Mouse (Mus musculus): Measurements from ENCODE around the gene Coa4.
"Not testable (repeated sequence)": the region's sequence is repeated elsewhere in the genome, so short reads cannot be mapped to it uniquely, and the experiment has no call there.

Coa4 gene

GRCm38 (mm10) chr7:100550338-100551007 is 13.6 kb downstream of the Coa4 start:
- in situ Hi-C loops (cut with MboI; ENCODE audit: unreplicated experiment in 2 of 2), result no loop called here

GRCm38 (mm10) chr7:100554939-100555338 is 18.1 kb downstream of the Coa4 start:
- in situ Hi-C loops (cut with MboI; ENCODE audit: unreplicated experiment in 2 of 2), result no loop called here

GRCm38 (mm10) chr7:100555431-100555951 is 18.6 kb downstream of the Coa4 start:
- in situ Hi-C loops (cut with MboI; ENCODE audit: unreplicated experiment in 2 of 2), result no loop called here

- in situ Hi-C loops (cut with MboI; ENCODE audit: unreplicated experiment in 2 of 2), result no loop called here
Measured at GRCm38 (mm10) chr7:100557241-100557640, 20.4 kb downstream of the Coa4 start.

- in situ Hi-C loops (cut with MboI; ENCODE audit: unreplicated experiment in 2 of 2), result no loop called here
Measured at GRCm38 (mm10) chr7:100559331-100559730, 22.5 kb downstream of the Coa4 start.

GRCm38 (mm10) chr7:100561861-100562587 is 25.2 kb downstream of the Coa4 start:
- in situ Hi-C loops (cut with MboI; ENCODE audit: unreplicated experiment in 2 of 2), result no loop called here

GRCm38 (mm10) chr7:100567238-100567637 is 30.4 kb downstream of the Coa4 start:
- in situ Hi-C loops (cut with MboI; ENCODE audit: unreplicated experiment in 2 of 2), result not testable (repeated sequence)

- in situ Hi-C loops (cut with MboI; ENCODE audit: unreplicated experiment in 2 of 2), result no loop called here
Measured at GRCm38 (mm10) chr7:100569907-100570306, 33.0 kb downstream of the Coa4 start.

GRCm38 (mm10) chr7:100570930-100571715 is 34.3 kb downstream of the Coa4 start:
- in situ Hi-C loops (cut with MboI; ENCODE audit: unreplicated experiment in 2 of 2), result no loop called here

GRCm38 (mm10) chr7:100572061-100572460 is 35.2 kb downstream of the Coa4 start:
- in situ Hi-C loops (cut with MboI; ENCODE audit: unreplicated experiment in 2 of 2), result no loop called here

- in situ Hi-C loops (cut with MboI; ENCODE audit: unreplicated experiment in 2 of 2), result no loop called here
Measured at GRCm38 (mm10) chr7:100572704-100573103, 35.8 kb downstream of the Coa4 start.

- in situ Hi-C loops (cut with MboI; ENCODE audit: unreplicated experiment in 2 of 2), result no loop called here
Measured at GRCm38 (mm10) chr7:100578794-100579193, 41.9 kb downstream of the Coa4 start.

- in situ Hi-C loops (cut with MboI; ENCODE audit: unreplicated experiment in 2 of 2), result loop anchor here in 1 of 2 experiments (5.0 kb wide), 1 partner anchor 45 kb away; the partner anchor contains the start of gene Coa4
Measured at GRCm38 (mm10) chr7:100582235-100582634, 45.4 kb downstream of the Coa4 start.

- in situ Hi-C loops (cut with MboI; ENCODE audit: unreplicated experiment in 2 of 2), result loop anchor here in 1 of 2 experiments (5.0 kb wide), 1 partner anchor 45 kb away; the partner anchor contains the start of gene Coa4
Measured at GRCm38 (mm10) chr7:100582727-100583236, 45.9 kb downstream of the Coa4 start.

- in situ Hi-C loops (cut with MboI; ENCODE audit: unreplicated experiment in 2 of 2), result no loop called here
Measured at GRCm38 (mm10) chr7:100589816-100590215, 52.9 kb downstream of the Coa4 start.
